ENCODE assay signal across 9 mouse cellular contexts in genomic region chr7:49249996-49250395, GRCm38 (mm10).
A peak's percentile ranks its signal among the peaks of the same experiment; 100 is the strongest.
DNase-seq lines count a peak whose midpoint lies in the region; ATAC-seq lines count a peak whose summit lies in the region.
"Had no signal": no experiment of that assay in that cellular context is flagged by ENCODE, and none has a peak within 500 bp of the region (broad histone marks: within the 10 kb centered on the region; RNA-seq: fewer than 3 reads in every experiment).

No protein-coding gene starts in this region.

- H3K36me3 ChIP-seq in hindbrain, embryonic 10.5 days, result no peaks in the 10 kb centered on the region
- H3K36me3 ChIP-seq in hindbrain, embryonic 12.5 days, result no peaks in the 10 kb centered on the region
- H3K36me3 ChIP-seq in intestine, embryonic 14.5 days (ENCODE audit: control insufficient read depth, insufficient read depth, low read length), result no peaks in the 10 kb centered on the region
- H3K36me3 ChIP-seq in splenic B cell, adult 2 months (ENCODE audit: control insufficient read depth, insufficient read depth, low read length, poor library complexity, severe bottlenecking), result no peaks in the 10 kb centered on the region
- H3K36me3 ChIP-seq: stomach, embryonic 15.5 days had no signal

- no peak overlapping the region for H3K27ac ChIP-seq in hindbrain, embryonic 10.5 days
- H3K27ac ChIP-seq in hindbrain, embryonic 12.5 days, result no peak overlapping the region
- no peak overlapping the region for H3K27ac ChIP-seq in intestine, embryonic 14.5 days (ENCODE audit: low read depth)
- H3K27ac ChIP-seq: stomach, embryonic 15.5 days had no signal

- H3K9me3 ChIP-seq in hindbrain, embryonic 10.5 days, result no peaks in the 10 kb centered on the region
- no peaks in the 10 kb centered on the region for H3K9me3 ChIP-seq in hindbrain, embryonic 12.5 days (replicated peaks)
- H3K9me3 ChIP-seq in intestine, embryonic 14.5 days (ENCODE audit: control insufficient read depth, low read length), result no peaks in the 10 kb centered on the region
- H3K9me3 ChIP-seq: stomach, embryonic 15.5 days had no signal

- H3K4me1 ChIP-seq in hindbrain, embryonic 10.5 days (replicated peaks), result peaks cover 54% of the 10 kb centered on the region
- H3K4me1 ChIP-seq in hindbrain, embryonic 12.5 days, result peaks cover 45% of the 10 kb centered on the region
- peaks cover 32% of the 10 kb centered on the region for H3K4me1 ChIP-seq in intestine, embryonic 14.5 days (replicated peaks; ENCODE audit: control insufficient read depth, insufficient read depth, low read length)

- no peak overlapping the region for H3K9ac ChIP-seq in hindbrain, embryonic 12.5 days
- H3K9ac ChIP-seq in intestine, embryonic 14.5 days (ENCODE audit: low read length), result no peak overlapping the region
- H3K9ac ChIP-seq: stomach, embryonic 15.5 days had no signal

- H3K27me3 ChIP-seq in hindbrain, embryonic 10.5 days (ENCODE audit: insufficient read depth, poor library complexity, severe bottlenecking), result peaks cover 41% of the 10 kb centered on the region
- peaks cover 25% of the 10 kb centered on the region for H3K27me3 ChIP-seq in hindbrain, embryonic 12.5 days
- H3K27me3 ChIP-seq in intestine, embryonic 14.5 days (replicated peaks; ENCODE audit: control insufficient read depth, insufficient read depth, low read length), result peaks cover 14% of the 10 kb centered on the region
- H3K27me3 ChIP-seq in splenic B cell, adult 2 months (ENCODE audit: control insufficient read depth, insufficient read depth, low read length, poor library complexity, severe bottlenecking), result no peaks in the 10 kb centered on the region

- intact Hi-C loops in left cerebral cortex, postnatal 4 days (cut with DNase I), result loop anchor here (2.0 to 10.0 kb wide), 3 partner anchors 58 to 175 kb away; no protein-coding TSS in a partner anchor

- no peak for ATAC-seq in hindbrain, embryonic 12.5 days (ENCODE audit: low FRiP score)
- peak; percentile 61 for ATAC-seq in common myeloid progenitor, adult 5-6 weeks (replicated peaks; ENCODE audit: low read depth, poor library complexity, severe bottlenecking)
- no peak for ATAC-seq in intestine, embryonic 14.5 days (replicated peaks; ENCODE audit: low FRiP score, low TSS enrichment, low read depth)
- peak; percentile 34; the same call in 1 of the 2 replicates for ATAC-seq in monocyte, adult 5-6 weeks (replicated peaks; ENCODE audit: insufficient number of reproducible peaks, low FRiP score, low TSS enrichment, poor library complexity, severe bottlenecking)

- peak; percentile 83 for DNase-seq in hindbrain, embryonic 10.5 days (ENCODE audit: low spot score)
- peak; percentile 80 for DNase-seq in gastrocnemius, postnatal 10 days
- peak; percentile 95 for DNase-seq in intestine, embryonic 14.5 days (ENCODE audit: low spot score)
- peak; percentile 87 for DNase-seq in left cerebral cortex, postnatal 4 days
- DNase-seq in splenic B cell, adult 2 months (ENCODE audit: low read depth, low spot score), result peak; percentile 76

- H3K4me3 ChIP-seq in hindbrain, embryonic 10.5 days, result no peak overlapping the region
- no peak overlapping the region for H3K4me3 ChIP-seq in hindbrain, embryonic 12.5 days
- H3K4me3 ChIP-seq in intestine, embryonic 14.5 days (ENCODE audit: low read depth, low read length), result 0 out of 2 replicates have a peak overlapping the region, but pooled peaks have one; percentile 6
- H3K4me3 ChIP-seq: stomach, embryonic 15.5 days had no signal

- H3K4me2 ChIP-seq in hindbrain, embryonic 12.5 days (replicated peaks), result no peak overlapping the region
- peak overlapping the region; percentile 87 for H3K4me2 ChIP-seq in intestine, embryonic 14.5 days (ENCODE audit: low read length)
- H3K4me2 ChIP-seq: stomach, embryonic 15.5 days had no signal

- WGBS in hindbrain, embryonic 10.5 days, result 8% methylated on average over 9 of the region's 9 CpGs
- WGBS in hindbrain, embryonic 12.5 days, result 10% methylated on average over 9 of the region's 9 CpGs
- 14% methylated on average over 9 of the region's 9 CpGs for WGBS in intestine, embryonic 14.5 days

Comparison
In these comparisons a context has a peak if more than half of its experiments do, and no peak if none do; other contexts are left out.
1. ATAC-seq: peak in common myeloid progenitor, adult 5-6 weeks (single experiment) and monocyte, adult 5-6 weeks (single experiment); none in hindbrain, embryonic 12.5 days (single experiment) and intestine, embryonic 14.5 days (single experiment).
2. Peak in every context shown above with its lines, with median percentiles within 50 percentile points of each other: DNase-seq.